Mouse (Mus musculus) retina, postnatal 7 days (tissue): Measurements from ENCODE around the gene Bcl9.

Experiments
- DNase-seq: peaks from one replicate; pipeline ENCODE4 v3.0.0-alpha.2; 2012; ENCODE audit warnings: low read depth, low spot score

Gene Bcl9

DNA sequence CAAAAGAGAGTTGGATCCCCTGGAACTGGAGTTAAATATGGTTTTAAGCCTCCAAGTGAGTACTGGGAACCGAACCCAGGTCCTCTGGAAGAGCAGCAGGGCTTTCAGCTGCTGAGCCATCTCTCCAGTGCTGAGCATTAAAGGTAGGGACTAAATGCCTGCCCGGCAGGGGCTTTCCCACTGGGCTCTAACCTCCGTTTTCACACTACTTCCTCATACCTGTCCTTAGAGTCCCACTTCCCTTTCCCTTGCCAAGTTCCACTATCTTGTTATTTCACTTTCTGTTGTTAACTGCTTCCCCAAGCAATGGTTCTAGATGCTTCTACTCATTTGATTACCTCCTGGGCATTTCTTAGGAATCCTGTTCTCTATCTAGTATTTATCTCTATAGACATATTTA is 65.4 kb downstream of the Bcl9 start:
- DNase-seq: no peak

DNA sequence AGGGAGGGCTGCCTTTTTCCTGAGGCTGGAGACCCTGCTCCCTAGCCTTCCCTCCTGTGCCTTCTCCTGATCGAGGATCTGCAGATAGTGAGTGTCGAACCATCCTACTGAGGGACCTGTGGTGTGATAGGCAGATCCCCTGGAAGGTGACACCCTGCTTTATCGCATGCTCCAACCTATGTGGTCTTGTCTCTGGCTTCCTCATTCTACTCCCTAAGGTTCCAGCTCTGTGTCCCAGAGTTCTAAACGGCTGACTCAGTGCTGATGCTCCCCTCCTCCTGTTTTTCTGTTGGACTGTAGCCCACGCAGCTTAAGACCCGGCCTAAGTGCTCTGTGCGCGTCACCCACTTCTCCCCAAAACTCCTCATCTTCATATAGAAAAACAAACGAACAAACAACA is 65.9 kb downstream of the Bcl9 start:
- no peak for DNase-seq

DNA sequence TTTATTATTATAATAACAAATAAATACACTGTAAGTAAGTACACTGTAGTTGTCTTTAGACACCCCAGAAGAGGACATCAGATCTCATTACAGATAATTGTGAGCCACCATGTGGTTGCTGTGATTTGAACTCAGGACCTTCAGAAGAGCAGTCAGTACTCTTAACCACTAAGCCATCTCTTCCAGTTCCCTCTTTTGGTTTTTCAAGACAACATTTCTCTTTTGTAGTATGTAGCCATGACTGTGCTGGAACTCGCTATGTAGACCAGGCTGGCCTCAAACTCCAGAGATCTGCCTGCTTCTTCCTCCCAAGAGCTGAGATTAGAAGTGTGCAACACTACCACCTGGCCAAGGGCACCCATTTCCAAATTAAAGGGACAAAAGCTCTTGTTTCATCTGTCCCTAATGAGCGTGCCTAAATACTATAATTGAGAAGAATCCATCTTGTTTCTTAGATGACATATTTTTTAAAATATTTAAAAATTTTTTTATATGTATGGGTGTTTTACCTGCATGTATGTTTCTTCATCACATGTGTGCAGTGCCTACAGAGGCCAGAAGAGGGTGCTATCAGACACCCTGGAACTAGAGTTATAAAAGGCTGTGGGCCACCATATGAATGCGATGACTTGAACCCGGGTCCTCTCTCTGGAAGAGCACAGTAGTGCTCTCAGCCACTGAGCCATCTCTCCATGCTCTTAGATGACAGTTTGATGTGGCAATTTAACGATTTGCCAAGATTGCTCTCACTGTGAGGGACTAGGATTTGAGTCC is 66.9 kb downstream of the Bcl9 start:
- no peak for DNase-seq

GRCm38 (mm10) chr3:97228457-97228856 is 69.3 kb downstream of the Bcl9 start:
- DNase-seq: no peak

- no peak for DNase-seq
These were observed 69.7 kb downstream of the Bcl9 start for GRCm38 (mm10) chr3:97228020-97228419.

GRCm38 (mm10) chr3:97227259-97228005 is 70.3 kb downstream of the Bcl9 start:
- DNase-seq: peak; percentile 87

- no peak for DNase-seq
These were observed 71.0 kb downstream of the Bcl9 start for GRCm38 (mm10) chr3:97226719-97227118.

GRCm38 (mm10) chr3:97225231-97225630 is 72.5 kb downstream of the Bcl9 start:
- DNase-seq: no peak

DNA sequence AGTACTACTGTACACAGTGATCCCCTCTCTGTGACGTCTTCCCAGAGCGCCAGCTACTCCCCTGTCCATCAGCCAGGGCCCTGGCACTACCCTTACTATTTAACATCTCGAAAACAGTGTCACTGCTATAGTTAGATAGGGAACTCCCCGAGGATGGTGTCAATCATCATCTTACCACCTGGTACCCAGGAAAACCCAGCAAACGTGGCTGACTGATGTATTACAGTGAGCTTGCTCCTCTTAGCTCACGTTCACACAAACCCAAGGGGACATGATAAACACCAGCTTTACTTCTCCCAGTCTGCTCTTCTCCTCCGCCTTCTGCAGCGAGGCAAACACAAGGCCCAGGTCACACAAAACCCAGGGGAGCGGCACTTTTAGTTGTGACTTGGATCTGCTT is 74.5 kb downstream of the Bcl9 start:
- DNase-seq: no peak

DNA sequence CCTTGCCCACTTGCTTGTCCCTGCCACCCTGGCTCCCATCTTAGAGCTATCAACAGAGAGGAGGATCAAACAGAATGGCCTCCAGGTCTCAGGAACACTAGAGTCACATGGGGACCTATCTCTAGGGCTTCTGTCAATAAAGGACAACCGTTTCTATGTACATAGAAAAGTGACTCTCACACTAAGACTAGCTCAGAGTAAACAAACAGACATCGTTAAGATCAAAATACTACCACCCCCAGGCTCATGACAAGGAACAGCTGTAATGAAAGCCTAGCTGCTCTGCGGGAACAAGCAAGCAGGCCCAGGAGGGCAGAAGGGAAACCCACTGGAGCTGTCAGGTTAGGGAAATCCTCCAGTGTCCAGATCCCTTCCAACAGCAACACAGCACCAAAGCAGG is 82.2 kb downstream of the Bcl9 start:
- DNase-seq: no peak

DNA sequence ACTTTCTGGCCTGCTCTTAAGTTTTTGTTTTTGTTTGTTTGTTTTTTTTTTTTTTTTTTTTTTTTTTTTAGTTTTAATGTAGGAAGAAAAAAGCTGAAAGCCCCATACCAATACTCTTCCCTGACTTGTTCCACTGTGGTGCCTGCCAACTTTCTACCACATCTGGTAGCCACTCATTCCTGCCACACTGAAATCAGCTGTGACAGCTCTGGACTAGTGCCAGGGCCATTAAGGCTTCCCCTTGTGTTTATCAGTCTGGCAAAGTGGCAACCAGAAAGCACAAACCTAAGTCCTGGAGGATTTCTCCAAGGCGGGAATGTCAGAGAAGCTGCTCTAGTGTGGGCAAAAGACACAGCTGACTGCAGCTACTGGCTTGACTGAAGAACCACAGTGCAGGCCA is 83.3 kb downstream of the Bcl9 start:
- DNase-seq: no peak

GRCm38 (mm10) chr3:97213871-97214270 is 83.8 kb downstream of the Bcl9 start:
- no peak for DNase-seq

- DNase-seq: no peak
These were observed 86.5 kb downstream of the Bcl9 start for GRCm38 (mm10) chr3:97211177-97211576.

DNA sequence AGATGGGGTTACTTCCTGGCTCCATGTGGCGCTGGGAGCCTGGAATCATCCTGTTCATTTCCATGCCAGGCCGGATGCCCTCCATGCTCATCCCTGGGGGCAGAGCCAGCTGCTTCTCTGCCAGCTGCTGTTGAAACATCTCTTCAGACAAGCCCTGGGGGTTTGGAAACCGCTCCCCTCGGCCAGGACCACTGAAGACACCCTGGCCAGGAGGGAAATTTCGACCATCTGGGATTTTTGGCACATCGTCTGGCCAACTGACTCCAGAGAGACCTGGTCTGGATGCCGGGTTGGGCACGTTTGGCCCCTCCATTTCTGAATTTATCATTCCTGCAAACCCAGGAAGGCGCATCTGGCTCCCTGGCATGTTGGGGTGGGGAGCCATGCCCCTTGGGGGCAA is 88.4 kb downstream of the Bcl9 start:
- DNase-seq: no peak

DNA sequence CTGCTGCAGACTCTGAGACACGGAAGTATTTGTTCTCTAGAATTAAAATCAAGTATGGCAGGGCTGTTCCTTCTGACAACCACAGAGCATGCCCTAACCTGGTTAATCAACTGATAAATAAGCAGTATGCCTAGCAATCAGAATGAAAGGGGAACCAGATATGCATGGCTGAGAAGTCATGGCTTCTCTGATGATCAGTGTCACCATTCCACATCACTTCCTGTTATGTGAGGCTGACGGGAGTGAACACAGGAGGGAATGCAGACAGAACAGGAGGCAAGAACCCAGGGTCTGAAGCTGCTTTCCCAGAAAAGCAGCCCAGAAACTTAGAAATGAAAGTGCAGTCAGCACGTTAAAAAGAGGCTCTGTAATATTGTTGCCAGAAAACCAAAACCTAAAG is 91.2 kb downstream of the Bcl9 start:
- DNase-seq: no peak

DNA sequence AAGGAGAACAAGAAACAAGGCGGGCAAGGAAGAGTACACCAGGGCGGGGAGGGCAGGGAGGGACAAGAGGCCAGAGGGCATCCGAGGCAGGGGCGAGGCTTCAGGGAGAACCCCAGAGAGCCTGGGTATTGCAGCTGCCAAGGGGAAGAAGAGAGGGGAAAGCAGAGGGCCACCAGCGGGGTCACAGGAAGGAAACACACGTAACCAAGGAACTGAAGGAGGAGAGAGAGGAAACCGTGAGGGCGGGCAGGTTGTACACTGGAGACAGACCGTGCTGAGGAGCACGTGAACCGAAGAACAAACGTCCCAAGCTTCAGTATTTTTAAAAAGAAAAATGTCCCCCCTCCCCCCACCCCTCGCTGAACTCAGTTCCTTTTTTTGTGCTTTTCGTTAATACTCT is 93.8 kb downstream of the Bcl9 start:
- DNase-seq: no peak

DNA sequence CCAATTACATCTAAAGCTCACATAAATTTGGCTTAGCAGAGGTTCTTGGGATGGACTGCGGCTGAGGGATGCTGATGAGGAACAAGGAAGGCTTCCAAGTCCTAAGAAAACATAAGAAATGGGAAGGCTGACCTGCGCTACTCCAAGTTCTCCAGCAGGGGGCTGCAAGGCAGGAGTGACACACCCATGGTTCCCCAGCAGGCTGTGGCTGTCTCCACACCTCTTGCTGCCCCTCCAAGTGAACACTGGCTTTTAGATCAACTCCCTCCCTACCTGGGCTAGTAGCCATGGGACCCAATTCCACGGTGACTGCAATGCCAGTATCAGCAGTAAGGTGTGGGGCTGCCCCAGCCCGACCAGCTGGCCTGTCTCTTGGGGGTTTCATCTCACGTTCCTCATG is 95.8 kb downstream of the Bcl9 start:
- DNase-seq: peak; percentile 39

DNA sequence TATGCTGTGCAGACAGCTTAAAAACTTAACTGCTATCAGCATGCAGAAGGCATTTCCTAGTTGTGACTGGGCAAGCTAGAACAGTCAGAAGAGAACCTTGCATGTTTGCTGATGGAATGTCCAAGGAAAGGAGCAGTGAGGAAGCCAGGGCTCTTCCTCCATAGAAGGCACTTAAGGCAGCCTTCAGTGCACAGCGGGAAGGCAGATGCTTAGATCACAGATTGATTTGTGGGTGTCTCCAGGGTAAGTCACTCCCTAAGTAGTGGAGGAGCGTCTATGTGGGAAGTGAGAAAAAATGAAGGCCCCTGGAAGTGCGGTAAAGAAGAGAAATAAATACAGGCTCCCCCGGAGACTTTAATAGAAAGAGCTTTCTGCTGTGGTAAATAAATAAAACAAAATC is 98.5 kb downstream of the Bcl9 start:
- DNase-seq: no peak

DNA sequence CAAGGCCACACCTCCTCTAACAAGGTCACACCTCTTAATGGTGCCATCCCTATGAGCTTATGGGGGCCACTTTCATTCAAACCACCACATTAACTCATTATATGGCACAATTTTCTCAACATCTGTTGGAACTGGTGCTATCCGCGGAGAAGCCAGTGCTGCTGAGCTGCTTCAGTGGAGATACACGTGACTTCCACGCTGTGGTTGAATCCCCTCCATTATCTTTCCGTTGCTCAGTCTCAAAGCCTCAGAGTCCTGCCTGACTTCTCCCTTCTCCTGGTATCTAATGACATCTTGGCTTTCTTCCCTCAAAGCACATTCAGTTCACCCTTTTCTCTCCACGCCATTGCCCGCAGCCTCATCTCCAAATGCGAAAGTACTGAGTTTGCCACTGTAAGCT is 101.1 kb downstream of the Bcl9 start:
- DNase-seq: no peak

DNA sequence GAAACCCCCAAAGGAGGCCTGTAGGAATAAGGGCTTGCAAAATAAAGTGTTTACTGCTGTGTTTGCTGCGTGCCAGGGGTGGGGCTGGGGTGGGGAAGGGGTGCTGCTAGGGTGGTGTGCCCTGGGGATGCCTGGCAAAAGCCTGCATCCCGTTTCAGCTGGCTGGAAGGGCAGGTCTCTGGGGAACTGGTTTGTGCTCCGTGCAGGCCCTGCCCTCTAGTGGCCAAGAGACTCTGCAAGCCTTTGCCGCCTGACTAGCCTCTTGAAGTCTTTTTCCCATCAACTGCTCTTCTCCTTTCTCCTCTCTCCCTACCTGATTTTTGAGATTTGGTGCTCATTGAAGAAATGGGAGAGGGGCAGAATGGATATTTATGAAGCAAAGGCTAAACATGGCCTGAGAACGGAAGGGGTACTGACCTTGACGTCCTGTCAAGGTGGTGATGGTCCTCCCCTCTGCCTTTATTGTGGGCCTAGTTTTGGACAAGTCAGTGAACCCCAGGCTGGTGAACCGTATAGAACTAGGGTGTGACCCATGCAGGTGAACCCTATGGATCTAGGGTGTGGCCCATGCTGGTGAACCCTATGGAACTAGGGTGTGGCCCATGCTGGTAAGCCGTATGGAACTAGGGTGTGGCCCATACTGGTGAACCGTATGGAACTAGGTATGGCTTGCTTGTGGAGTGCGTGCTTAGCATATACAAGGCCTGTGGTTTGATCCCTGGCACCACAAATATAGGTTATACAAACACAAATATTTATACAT is 112.4 kb downstream of the Bcl9 start:
- peak; percentile 46 for DNase-seq

DNA sequence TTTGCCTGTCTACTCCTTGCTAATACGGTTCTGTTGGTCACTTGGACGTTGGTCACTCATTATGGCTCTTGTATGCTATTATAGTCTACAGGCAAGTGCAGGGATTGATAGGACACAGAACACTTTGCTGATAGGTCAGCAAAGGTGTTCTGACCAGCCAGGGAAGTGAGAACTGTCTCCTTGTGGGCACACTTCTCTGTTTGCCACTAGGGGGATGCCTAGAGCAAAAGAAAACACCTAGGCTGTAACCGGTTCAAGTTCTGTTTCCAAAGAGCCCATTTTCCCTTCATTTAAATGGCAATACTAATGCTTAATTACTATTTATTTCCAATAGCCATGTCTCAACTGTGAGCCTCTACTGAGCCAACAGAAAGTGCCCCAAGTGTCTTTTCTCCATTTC is 113.9 kb downstream of the Bcl9 start:
- no peak for DNase-seq

GRCm38 (mm10) chr3:97180527-97180926 is 117.2 kb downstream of the Bcl9 start:
- no peak for DNase-seq

DNA sequence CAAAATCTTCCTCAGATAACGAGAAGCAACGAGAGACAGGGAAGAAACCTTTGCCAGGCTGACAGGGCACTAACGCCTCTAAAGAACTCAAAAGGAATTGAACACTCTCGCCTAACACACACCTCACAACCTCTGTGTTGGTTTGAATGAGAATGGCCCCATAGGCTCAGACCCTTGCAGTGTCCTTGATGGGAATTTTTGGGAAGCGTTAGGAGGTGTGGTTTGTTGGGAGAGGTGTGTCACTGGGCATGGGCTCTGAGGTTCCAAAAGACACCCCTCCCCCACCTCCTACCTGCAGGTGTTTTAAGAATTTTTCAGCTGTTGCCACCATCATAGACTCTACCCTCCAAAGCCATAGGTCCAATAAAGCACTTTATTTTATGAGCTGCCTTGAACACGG is 118.8 kb downstream of the Bcl9 start:
- no peak for DNase-seq
